Mouse (Mus musculus) lung, adult 18-20 months (tissue): Measurements from ENCODE around the gene Cnot1.

Experiments
- DNase-seq, 2 experiments: peaks; one replicate each; pipeline ENCODE4 v3.0.0; 2022; ENCODE audit warnings: mixed read lengths in 2 of 2

Cnot1 gene

DNA sequence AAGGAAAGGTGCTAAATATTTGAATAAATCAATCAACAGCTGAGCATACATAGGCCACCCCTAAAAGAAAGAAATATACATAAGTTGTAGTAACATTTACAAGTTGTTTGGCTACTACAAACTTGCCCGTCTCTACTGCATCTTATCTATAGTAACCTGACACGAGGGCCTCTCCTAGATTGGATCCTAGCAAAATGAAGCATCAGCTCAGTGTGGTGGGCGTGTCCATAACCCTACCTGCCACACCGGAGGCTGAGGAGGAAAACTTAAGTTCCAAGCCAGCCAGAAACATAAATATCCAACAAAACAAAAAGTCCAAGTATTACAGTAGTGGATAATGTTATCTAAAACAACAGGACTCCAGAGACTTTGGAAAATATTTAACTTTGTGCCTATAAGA lies 79.6 kb downstream of the Cnot1 start:
- no peak for DNase-seq

DNA sequence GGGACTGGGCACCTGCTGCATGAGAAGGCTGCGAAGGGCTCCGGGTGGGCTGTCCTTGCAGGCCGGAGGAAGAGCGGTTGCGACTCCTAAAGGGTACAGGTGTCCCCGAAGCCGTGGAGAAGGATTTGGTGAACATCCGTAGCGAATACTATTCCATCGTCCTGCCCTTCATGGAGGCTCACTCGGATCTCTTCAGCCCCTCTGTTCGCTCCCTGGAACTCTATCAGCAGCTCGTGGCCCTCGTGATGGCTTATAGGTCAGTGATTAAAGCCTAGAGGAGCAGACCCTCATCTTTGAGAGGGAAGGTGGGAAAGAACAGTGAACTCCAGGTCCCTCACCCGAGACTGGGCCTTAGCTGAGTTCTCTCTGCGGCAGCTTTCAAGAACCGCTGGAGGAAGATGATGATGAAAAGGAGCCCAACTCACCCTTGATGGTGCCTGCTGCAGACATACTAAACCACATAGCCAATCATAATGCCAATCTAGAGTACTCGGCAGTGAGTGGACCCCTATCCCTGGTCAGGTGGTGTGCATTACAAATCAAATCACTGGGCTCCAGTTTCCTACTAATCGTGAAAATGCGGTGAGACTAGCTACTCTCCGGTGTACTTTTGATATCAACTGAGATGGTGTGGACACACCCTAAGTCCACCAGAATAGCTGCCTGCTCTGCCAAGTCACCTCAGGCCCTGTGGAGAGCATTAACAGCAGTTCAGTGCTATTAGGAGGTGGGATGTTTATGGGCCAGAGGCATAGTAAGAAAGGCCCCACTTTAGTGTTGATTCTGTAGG lies 90.5 kb downstream of the Cnot1 start:
- no peak for DNase-seq

GRCm38 (mm10) chr8:95715676-95716531 lies 91.4 kb downstream of the Cnot1 start, which contains the start of gene Setd6:
Gene Setd6 (plus strand): TSS chr8:95715881.
- DNase-seq, result peak; percentile 86 to 89

GRCm38 (mm10) chr8:95714837-95715413 lies 92.3 kb downstream of the Cnot1 start:
- DNase-seq, result no peak

- no peak for DNase-seq
Measured at GRCm38 (mm10) chr8:95714367-95714766, 92.9 kb downstream of the Cnot1 start.

DNA sequence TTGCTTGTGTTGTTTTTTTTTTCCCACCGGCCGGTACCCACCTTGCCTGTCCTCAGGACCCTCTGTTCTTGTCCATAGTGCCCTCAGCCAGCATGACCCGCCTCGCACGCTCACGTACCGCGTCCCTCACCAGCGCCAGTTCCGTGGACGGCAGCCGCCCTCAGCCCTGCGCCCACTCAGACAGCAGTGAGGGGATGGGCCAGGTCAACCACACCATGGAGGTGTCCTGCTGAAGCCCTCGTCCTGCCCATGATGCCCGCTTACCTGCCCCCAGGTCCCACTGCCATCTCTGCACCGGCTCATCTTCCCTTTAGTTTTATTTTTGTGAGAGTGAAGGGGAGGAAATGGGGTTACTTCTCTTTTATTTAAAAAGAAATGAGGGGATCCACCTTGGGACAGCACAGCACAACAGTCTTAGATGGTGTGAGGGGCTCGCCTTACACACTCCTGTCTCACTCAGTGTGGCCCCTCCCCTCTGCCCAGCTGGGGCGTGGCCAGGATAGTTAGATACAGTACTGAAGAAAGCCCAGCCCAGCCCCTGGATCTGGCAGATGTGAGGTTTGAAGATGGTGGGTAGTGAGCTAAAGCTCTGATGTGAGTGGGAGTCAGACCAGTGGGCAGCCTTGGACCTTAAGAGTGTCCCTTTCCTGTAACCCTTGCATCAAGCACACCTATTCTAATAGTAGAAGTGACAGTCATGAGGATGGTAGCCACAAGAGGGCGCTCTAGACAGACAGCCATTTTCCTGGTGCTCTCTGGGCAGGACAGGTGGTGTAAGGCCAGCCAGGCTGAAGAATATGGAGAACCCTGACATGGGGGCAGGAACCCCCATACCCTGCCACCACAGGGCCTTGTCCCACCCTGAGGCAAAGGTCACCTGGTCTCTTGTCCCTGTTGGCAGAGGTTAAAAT lies 93.9 kb downstream of the Cnot1 start:
- DNase-seq, result peak; percentile 67 to 72

DNA sequence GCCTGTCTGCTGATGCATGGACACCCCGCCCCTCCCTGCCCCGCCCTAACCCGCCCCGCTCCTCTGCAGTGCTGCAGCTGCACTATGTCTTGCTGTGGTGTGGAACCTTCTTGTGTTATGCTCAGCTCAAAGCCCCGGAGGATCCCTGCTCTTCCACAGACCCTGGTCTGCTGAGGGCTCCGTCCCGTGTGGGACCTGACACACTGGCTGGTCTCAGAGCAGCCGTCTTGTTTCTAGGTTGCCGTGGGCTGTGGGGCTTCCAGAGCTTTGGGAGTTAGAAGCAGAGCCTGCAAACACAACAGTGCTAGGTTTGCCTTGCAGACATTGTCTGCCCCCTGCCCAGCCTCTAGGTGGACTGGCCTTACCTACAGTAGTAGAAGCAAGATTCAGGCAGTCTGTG lies 94.9 kb downstream of the Cnot1 start:
- DNase-seq, result no peak

DNA sequence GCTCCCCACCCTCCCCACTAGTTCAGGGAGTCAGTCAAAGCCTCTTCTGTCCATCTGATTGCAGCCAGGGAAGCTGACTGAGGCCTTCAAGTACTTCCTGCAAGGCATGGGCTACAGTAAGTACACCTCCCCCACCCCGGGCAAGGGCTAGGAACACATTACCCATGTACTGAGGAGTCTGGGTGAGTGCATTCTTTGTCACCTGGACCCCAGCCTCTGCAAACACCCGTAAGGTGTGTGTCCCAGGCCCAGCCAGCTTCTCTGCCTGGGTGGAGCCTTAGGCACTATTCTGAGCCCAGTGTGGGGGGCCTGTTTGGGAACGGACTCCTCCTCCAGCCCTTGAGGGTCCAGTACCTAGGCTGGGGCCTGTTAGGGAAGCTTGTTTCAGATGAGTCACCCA lies 96.2 kb downstream of the Cnot1 start:
- no peak for DNase-seq

DNA sequence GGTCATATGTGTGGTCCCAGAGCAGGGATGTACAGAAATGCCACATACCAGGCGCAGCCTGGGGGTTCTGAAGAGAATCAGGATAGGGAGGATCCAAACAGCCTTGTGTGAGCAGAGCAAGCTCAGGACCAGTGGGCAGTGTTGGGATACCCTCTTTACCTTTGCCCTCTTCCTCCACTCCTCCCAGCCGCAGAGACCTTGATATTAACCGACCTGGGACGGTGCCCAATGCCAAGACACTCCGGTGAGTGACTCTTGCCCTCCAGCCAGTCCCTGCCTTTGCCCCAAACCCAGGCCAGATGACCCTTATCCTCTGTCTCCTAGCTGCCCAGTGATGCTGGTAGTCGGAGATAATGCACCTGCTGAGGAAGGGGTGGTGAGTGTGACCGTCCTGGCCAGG lies 97.7 kb downstream of the Cnot1 start:
- DNase-seq, result no peak

DNA sequence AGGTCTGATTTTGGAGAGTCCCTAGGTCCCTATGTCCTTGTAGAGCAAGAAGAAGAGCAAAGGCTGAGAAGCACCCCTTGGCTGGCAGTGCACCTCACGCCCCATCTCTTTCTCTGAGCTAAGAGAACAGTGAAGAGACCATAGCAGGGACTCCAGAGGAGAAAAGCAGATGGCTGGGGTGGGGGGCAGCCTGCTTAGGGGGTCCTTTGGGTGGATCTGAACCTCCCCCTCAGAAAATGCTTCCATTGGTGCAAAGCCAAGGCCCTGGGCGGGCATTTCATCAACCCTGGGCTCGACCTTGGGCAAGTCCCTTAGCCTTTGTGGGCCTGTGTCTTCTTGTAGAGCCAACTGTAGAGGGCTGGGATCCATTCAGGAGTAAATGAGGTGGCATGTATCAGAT lies 102.7 kb downstream of the Cnot1 start:
- no peak for DNase-seq

- no peak for DNase-seq
Measured at GRCm38 (mm10) chr8:95703461-95704260, 103.6 kb downstream of the Cnot1 start.

DNA sequence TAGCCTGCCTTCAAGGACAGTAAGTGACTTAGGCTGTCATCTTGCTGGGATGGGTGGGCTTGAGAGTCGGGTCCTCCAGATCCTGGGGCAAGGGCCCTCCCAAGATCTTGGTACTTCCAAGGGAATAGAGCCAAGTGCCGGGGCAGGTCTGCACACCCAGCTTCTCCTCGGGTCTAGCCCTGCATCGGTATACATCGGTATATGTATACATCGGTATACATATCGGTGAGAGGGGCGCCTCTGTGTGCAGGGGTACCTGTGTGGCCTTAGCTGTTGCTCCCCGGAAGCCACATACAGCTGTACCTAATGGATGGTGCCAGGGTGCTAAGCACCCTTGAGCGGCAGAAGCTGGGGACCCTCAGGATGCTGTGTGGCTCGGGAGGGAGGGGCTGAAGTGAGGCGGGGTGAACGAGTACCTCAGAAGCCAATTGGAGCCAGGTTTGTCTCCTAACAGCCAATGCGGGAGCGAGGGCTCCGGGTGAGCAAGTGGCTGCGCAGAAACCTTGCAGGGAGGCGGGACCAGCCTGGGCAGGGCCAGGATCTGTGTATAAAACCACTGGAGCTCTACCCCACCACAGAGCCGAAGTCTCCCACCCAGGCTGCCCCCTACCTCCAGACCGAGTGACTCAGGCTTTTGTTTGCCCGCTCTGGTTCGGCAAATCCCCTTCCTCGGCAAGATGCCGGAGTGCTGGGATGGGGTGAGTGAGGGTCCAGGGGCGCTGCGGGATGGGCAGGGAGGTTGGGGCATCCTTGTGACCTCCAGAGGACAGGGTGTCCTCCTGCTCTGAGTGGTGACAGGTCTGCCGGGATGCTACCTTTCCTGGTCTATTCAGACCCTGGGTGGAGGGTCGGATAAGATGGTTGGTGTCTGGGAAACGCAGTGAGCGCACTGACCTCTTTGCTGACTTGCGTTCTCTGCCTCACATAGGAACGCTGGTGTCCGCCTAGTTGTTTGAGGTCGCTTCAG lies 104.5 kb downstream of the Cnot1 start:
- peak; percentile 56 to 60 for DNase-seq

DNA sequence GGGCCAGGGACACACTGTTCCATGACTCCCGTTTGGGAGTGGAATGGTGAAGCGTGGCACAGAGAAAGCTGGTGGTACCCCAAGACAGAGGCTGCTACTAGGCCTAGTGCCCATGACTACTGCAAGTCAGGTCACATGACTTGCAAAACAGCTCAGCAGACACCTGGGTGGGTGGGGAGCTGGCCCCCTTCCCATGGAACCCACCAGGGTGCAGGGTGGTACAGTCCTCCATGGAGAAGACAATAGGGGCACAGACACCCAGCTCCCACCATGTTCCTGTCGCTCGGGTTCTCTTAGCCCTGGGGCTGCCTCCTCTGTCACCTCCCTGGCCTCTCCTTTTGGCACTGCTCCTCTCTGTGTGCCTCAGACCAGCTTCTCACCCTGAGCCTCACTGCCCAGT lies 105.5 kb downstream of the Cnot1 start:
- DNase-seq, result no peak

DNA sequence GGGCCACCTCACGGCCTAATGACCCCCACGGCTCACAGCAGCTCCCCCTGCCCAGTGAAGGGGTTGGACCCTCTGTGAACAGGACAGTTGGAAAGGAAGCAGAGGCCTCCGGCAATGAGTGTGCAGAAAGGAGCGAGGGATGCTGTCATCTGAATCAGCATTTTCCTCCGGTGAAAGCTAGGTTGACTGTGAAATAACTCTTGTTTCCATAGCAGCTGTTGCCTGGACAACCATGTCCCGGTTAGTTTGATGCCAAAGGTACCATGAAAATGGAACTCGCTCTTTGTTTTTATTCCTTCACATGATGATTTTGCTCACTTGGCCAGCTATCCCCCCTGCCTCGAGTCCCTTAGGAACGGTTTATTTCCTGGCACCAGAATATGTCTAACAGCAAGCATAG lies 107.0 kb downstream of the Cnot1 start:
- no peak for DNase-seq

GRCm38 (mm10) chr8:95698179-95698578 lies 109.1 kb downstream of the Cnot1 start:
- DNase-seq, result no peak

DNA sequence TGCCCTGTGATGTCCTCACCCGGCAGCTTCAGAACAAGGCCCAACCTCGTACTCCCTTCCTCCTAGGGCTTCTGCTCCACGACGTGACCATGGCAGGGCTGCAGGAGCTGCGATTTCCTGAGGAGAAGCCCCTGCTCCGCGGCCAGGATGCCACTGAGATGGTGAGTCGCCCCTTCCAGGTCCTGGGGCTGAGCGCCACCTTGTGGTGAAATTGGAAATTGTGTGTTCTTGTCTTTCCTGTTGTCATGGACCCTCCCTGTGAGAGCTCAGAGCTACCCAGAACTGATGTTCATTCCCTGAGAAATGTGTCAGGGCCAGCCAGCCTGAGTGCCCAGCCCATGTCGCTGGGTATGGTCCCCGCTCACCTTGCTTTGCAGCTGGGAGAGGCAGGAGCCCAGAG lies 110.1 kb downstream of the Cnot1 start:
- peak; percentile 42 to 56 for DNase-seq

- DNase-seq, result no peak
Measured at GRCm38 (mm10) chr8:95696661-95697060, 110.6 kb downstream of the Cnot1 start.

DNA sequence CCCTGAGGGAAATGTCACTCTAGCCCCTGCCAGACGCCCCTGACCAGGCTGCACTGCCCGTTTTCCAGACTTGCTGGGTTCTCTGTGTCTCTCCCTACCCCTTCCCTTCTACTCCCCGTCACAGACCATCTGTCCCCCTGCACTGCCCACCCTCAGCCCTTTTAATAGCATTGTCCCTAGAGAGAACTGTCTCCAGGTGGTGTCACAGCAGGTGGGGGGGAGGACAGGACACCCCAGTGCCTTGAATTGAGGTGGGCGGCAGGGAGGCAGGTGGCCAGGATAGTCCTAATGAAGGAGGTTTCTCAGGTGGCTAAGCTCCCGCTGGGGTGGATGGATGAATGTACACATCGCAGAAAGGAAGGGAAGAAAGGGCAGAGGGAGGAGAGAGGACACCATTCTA lies 112.6 kb downstream of the Cnot1 start:
- no peak for DNase-seq

GRCm38 (mm10) chr8:95690929-95691541 lies 116.2 kb downstream of the Cnot1 start:
- no peak for DNase-seq
